Mouse (Mus musculus) E14TG2a.4 (cell line): ENCODE data around the gene Methig1.

Experiments used
- CTCF ChIP-seq: conservative IDR thresholded peaks from 2 replicates; pipeline ENCODE4 v1.5.1; 2014; ENCODE audit warnings: low read length
- NANOG ChIP-seq: IDR thresholded peaks from 2 replicates; pipeline ENCODE4 v1.6.1; 2014; ENCODE audit warnings: borderline replicate concordance, low read length, mixed read lengths
- POU5F1 ChIP-seq: IDR thresholded peaks from 2 replicates; pipeline ENCODE4 v1.6.1; 2014; ENCODE audit warnings: low read length, borderline replicate concordance

- TF ChIP-seq CTCF (no peak), NANOG (no peak), POU5F1 (no peak)
These were observed 58.1 kb downstream of the Methig1 start for GRCm38 (mm10) chr15:100410918-100411672.
